Mouse (Mus musculus) kidney, adult 18-20 months (tissue): ENCODE results near the gene Wnt6.
A peak's percentile ranks its signal among the peaks of the same experiment; 100 is the strongest.

ENCODE experiments used
- DNase-seq: peaks from one replicate; pipeline ENCODE4 v3.0.0; 2021

Wnt6 gene

GRCm38 (mm10) chr1:74771845-74771930 is at the start of gene Wnt6:
TSS of gene Wnt6 (plus strand) at chr1:74771892.
- DNase-seq: no peak

DNA sequence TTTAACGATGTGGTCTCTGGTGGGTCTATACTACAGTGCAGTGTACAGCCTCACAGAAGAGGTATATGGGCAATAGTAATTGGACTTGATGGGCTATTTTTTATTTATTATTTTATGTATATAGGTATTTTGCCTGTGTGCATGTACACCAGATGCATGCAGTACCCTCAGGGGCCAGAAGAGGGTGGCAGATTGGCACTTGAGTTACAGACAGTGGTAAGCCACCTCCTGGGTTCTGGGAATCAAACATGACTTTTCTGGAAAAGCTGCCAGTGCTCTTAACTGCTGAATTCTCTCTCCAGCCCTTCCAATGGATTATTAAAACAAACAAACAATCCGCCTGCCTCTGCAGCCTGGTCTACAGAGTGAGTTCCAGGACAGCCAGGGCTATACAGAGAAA is 47.9 kb upstream of the Wnt6 start:
- DNase-seq: peak; percentile 36

GRCm38 (mm10) chr1:74726114-74726513 is 45.6 kb upstream of the Wnt6 start:
- DNase-seq: no peak

GRCm38 (mm10) chr1:74726674-74727073 is 45.0 kb upstream of the Wnt6 start:
- DNase-seq: no peak

GRCm38 (mm10) chr1:74728446-74728845 is 43.2 kb upstream of the Wnt6 start:
- no peak for DNase-seq

DNA sequence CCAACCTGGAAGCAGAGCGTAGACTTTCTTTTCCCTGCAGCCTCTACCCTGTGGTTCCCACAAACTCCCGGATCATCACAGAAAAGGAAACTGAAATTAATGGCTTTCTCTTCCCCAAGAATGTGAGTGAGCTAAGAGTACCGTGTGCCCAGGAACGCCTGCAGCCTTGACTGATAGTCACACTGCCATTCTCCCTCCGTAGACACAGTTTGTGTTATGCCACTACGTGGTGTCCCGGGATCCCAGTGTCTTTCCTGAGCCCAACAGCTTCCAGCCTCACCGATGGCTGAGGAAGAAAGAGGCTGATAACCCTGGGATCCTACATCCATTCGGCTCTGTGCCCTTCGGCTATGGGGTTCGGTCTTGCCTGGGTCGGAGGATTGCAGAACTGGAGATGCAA is 34.7 kb upstream of the Wnt6 start:
- DNase-seq: no peak

- no peak for DNase-seq
Measured at GRCm38 (mm10) chr1:74737500-74737899, 34.2 kb upstream of the Wnt6 start.

GRCm38 (mm10) chr1:74740846-74741245 is 30.8 kb upstream of the Wnt6 start:
- no peak for DNase-seq

GRCm38 (mm10) chr1:74747335-74747734 is 24.4 kb upstream of the Wnt6 start:
- no peak for DNase-seq

- peak; percentile 66 for DNase-seq
Measured at GRCm38 (mm10) chr1:74748643-74749271, 22.9 kb upstream of the Wnt6 start, which contains the start of gene Prkag3. TSS of gene Prkag3 (minus strand) at chr1:74749221.

DNA sequence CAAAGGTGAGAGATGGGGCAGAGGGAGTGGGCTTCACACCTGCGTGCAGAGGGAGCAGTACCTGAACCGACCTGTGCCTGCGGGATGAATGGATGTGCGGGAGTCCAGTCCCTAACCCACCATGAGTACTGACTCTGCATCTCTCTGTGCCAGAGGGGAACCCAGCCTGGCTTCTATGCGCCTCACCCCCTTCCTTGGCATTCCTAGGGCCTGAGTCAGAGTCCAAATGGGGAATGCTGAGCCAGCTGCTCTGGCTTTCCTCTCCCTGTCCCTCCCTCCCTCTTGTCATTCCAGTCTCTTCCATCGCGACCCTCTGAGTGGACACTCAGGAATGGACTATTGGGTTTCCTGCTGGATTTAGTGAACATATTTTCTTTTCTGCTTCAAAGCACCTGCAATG is 22.4 kb upstream of the Wnt6 start:
- peak; percentile 64 for DNase-seq

DNA sequence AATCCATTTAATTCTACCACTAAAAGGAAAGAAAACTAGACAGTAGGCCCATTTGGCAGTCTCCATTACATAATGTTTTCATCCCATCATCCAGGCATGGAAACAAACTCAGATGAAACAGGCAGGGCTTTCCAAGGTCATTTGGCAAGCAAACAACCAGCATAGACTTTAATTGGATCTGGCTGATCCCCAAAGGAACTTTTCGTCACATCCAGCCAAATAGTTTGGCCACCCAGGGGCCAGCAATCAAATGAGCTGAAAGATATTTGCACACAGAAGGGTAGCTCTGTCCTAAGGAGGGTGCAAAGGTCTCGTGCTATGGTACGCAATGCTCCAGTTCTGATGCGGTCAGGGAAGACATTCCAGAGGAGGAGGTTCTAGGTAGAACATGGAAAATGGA is 21.0 kb upstream of the Wnt6 start:
- peak; percentile 80 for DNase-seq

DNA sequence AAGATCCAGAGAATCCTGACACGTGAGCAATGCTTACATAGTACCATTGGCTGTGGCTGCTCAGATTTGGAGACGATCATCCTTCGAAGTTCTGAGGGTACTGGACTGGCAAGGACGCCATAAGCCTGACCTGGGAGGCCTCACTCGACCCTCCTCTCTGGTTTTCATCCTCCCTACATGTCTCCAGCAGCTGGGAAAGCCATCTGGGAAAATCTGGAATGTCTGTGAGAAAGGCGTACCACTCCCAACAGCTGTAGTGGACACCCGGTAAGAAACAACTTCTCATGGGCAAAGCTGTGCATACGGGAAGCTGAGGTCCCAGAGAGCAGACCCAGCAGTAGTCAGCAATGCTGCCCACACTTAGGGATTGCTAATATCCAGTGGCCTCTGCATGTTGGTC is 19.5 kb upstream of the Wnt6 start:
- DNase-seq: no peak

DNA sequence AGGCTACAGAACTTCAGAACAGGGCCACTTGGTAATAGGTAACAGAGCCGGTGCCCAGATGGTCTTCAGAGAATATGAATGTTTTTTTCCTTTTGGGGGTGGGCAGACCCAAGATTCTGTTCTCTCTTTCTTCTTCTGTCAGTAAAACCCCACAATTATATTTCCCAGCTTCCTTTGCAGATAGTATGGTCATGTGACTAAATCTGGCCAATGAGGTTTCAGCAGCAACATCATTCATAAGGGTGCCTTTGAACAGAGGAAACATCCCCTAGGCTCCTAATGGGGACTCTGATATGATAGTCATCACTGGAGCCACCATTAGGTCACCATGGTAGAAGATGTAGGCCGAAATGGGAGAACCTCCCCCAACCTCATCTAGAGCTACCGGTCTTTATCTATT is 18.9 kb upstream of the Wnt6 start:
- no peak for DNase-seq

- DNase-seq: no peak
Measured at GRCm38 (mm10) chr1:74753266-74753974, 18.3 kb upstream of the Wnt6 start.

GRCm38 (mm10) chr1:74754175-74754785 is 17.4 kb upstream of the Wnt6 start:
- DNase-seq: no peak

- DNase-seq: peak; percentile 58
Measured at GRCm38 (mm10) chr1:74759773-74760172, 11.9 kb upstream of the Wnt6 start.

GRCm38 (mm10) chr1:74763081-74763480 is 8.6 kb upstream of the Wnt6 start:
- peak; percentile 73 for DNase-seq

GRCm38 (mm10) chr1:74770727-74771466 is 795 bp upstream of the Wnt6 start:
- DNase-seq: no peak

GRCm38 (mm10) chr1:74771467-74771844 is 236 bp upstream of the Wnt6 start:
- no peak for DNase-seq

DNA sequence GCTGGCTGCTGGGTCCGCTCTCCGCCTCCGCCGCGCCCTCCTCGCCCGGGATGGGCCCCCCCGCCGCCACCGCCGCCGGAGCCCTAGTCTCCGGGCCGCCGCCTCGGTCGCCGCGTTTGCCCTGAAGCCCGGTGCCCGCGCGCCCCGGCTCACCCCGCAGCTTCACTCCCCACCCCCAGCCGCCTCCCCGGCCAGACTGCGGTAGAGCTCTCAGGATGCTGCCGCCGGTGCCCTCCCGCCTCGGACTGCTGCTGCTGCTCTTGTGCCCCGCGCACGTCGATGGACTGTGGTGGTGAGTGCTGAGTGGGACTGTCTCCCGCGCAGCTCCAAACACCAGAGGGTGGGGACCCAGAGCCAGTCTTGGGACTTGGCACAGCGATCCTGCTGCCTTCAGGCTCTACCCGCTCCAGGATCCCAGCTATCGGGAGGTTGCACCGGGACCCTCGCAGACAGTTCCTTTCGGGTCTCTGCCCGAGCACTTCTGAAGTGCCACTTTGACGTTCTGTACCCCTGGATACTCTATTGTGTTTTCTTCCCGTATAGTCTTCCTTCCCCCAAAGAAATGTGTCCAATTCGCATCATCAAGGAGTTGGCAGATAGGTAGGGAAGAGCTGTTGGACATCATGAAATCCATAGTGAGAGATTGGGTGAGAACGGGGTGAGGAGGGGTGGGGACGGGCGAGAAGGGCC is 384 bp downstream of the Wnt6 start:
- DNase-seq: no peak

- DNase-seq: peak; percentile 79
Measured at GRCm38 (mm10) chr1:74773136-74773535, 1.4 kb downstream of the Wnt6 start.

DNA sequence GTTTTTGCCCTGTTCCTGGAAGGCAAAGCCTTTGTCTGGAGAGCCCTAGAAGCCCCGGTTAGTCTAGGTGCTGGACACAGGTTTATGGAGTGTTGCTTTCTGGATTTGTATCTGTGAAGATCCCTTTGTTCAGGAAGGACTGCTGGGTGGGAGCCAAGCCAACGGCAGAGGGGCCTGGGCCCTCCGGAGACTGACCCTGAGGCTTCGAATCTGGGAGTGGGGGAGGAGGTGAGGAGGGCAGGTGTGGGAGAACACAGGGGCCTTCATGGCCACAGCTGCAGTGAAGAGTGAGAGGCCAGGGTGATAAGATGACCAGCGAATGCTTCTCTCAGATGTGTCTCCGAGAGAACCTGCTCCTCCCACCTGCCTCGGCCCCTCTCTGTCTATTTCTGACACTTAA is 2.4 kb downstream of the Wnt6 start:
- DNase-seq: no peak

- no peak for DNase-seq
Measured at GRCm38 (mm10) chr1:74775816-74776215, 4.1 kb downstream of the Wnt6 start.
